Mouse (Mus musculus) liver, adult 2 months (tissue): ENCODE measurements around the gene Sirpa. TPM values are rescaled to one million over a fixed set of nuclear protein-coding genes. Genes with fewer than 3 reads are reported as not detected.

ENCODE experiments used
- DNase-seq: peaks from one replicate; pipeline ENCODE4 v3.0.0-alpha.2; 2011; ENCODE audit warnings: low read depth, low spot score; ENCODE audit errors: extremely low read depth
- H3K27ac ChIP-seq: fragments of 200-500 bp; replicated peaks from 2 replicates; pipeline ENCODE4 v1.5.1; 2012; ENCODE audit warnings: low read depth, mild to moderate bottlenecking, control low read depth, inconsistent platforms, low read length; ENCODE audit not compliant: insufficient read depth
- H3K27me3 ChIP-seq: fragments of 200-500 bp; 2 replicates; pipeline ENCODE4 v1.6.1; 2012; ENCODE audit warnings: mild to moderate bottlenecking, moderate library complexity, low read length, inconsistent platforms; ENCODE audit not compliant: control insufficient read depth, insufficient read depth
- H3K36me3 ChIP-seq: fragments of 200-500 bp; 2 replicates; pipeline ENCODE4 v1.6.1; 2012; ENCODE audit warnings: low read length, inconsistent platforms; ENCODE audit not compliant: control insufficient read depth, insufficient read depth
- H3K4me1 ChIP-seq: fragments of 200-500 bp; 2 replicates; pipeline ENCODE4 v1.6.1; 2011; ENCODE audit warnings: low read length; ENCODE audit not compliant: control insufficient read depth, insufficient read depth
- H3K4me3 ChIP-seq: fragments of 200-500 bp; 2 replicates; pipeline ENCODE4 v1.5.1; 2011; ENCODE audit warnings: low read depth, mild to moderate bottlenecking, control low read depth, low read length, moderate library complexity; ENCODE audit not compliant: insufficient read depth
- H3K79me2 ChIP-seq: fragments of 200-500 bp; 2 replicates; pipeline ENCODE4 v1.6.1; 2012; ENCODE audit warnings: inconsistent platforms, mild to moderate bottlenecking, low read length, moderate library complexity; ENCODE audit not compliant: control insufficient read depth, insufficient read depth
- H3K9ac ChIP-seq: fragments of 200-500 bp; 2 replicates; pipeline ENCODE4 v1.6.1; 2012; ENCODE audit warnings: low read depth, mild to moderate bottlenecking, control low read depth, inconsistent platforms, low read length
- CTCF ChIP-seq: fragments of 200-500 bp; IDR thresholded peaks from 2 replicates; pipeline ENCODE4 v1.5.1; 2011; ENCODE audit warnings: low read depth, low read length, control low read depth
- POLR2A ChIP-seq: fragments of 200-500 bp; IDR thresholded peaks from 2 replicates; pipeline ENCODE4 v1.6.1; 2011; ENCODE audit warnings: low read length, control low read depth; ENCODE audit not compliant: insufficient read depth; ENCODE audit errors: extremely low read depth
- WGBS: fragments of 180-500 bp; shearing (Covaris S2); methylation state at CpG from one replicate; pipeline ENCODE4 v1.1.7; 2018; 5-methylcytosine and 5-hydroxymethylcytosine counted together
- polyA plus RNA-seq: library from polyadenylated mRNA; depleted of rRNA; stranded (reverse); fragments of >200 nt; gene quantifications from 2 replicates; pipeline ENCODE4 v1.2.3, GENCODE M21; 2012
- total RNA-seq: library from RNA; depleted of rRNA; stranded (reverse); fragments of >200 nt; gene quantifications from 2 replicates; pipeline ENCODE4 v1.2.3, GENCODE M21; 2014

Gene Sirpa
- total and polyA plus RNA-seq, 2 experiments: 12.4 to 13.1 TPM

DNA sequence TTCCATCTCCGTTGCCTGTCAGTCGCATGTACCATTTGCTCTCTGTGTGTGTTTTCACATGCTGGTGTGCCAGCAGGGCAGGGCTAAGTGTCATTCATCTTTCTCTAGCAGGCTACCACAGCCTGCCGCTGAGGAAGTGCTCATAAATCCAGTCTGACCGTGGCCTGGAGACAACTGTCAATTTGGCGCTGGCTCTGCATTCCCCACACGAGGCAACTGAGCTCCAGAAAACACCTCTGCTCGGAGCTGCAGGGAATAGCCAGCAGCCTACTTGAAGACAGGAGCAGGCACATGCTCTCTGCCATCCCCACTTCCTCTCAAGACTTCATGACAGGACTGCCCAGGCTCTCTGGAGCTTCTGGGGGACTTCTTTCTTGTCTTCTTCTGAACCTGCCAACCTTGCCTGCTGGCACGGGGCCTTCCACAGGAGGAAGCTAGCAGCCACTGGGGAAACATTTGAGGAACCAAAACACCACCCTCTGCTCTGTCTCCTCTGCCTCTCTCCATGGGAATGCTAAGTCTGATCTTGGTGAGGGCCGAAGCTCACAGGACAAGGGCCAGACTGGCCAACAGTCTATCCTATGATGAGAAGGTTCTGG lies 43.0 kb upstream of the Sirpa start:
- no peak for DNase-seq
- 81% methylated on average over 9 of the region's 9 CpGs for WGBS
- no peak overlapping the region for H3K27ac ChIP-seq
- no peak overlapping the region for H3K9ac ChIP-seq
- no peaks in the 10 kb centered on the region for H3K27me3 ChIP-seq
- H3K4me3 ChIP-seq: no peak overlapping the region
- no peaks in the 10 kb centered on the region for H3K79me2 ChIP-seq
- no peaks in the 10 kb centered on the region for H3K36me3 ChIP-seq
- TF ChIP-seq CTCF (no peak), POLR2A (no peak)
- no peaks in the 10 kb centered on the region; the same call in 1 of the 2 replicates for H3K4me1 ChIP-seq

DNA sequence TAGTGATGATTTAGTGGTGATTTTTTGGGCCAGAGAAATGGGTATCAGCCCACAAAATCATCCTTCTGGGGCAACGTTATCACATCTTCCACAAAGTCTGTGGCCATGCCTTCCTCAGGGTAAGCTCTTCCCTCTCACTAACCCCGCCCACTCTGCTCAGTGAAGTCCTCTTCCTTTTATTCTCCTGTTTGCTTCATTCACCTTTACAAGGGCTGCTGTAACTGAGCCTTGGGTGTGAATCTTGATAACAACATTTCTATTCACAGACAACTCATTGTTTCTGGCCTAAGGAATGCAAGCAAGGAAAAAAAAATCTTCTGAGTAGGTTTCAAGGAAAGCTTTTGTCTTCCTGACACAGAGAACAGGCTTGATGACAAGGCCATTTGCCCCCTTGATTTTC lies 41.9 kb upstream of the Sirpa start:
- Histone ChIP-seq H3K36me3 (no peaks in the 10 kb centered on the region), H3K79me2 (no peaks in the 10 kb centered on the region), H3K4me1 (no peaks in the 10 kb centered on the region), H3K27ac (no peak overlapping the region), H3K4me3 (no peak overlapping the region), H3K9ac (no peak overlapping the region), H3K27me3 (no peaks in the 10 kb centered on the region)
- WGBS: 75% methylated on average over 2 of the region's 2 CpGs
- TF ChIP-seq CTCF: no peak
- TF ChIP-seq POLR2A: no peak
- no peak for DNase-seq

GRCm38 (mm10) chr2:129556081-129556480 lies 36.6 kb upstream of the Sirpa start:
- Histone ChIP-seq H3K9ac (no peak overlapping the region), H3K79me2 (no peaks in the 10 kb centered on the region), H3K4me1 (no peaks in the 10 kb centered on the region), H3K4me3 (no peak overlapping the region), H3K27me3 (no peaks in the 10 kb centered on the region), H3K27ac (no peak overlapping the region), H3K36me3 (no peaks in the 10 kb centered on the region)
- no peak for DNase-seq
- 87% methylated on average over 6 of the region's 6 CpGs for WGBS
- TF ChIP-seq CTCF (no peak), POLR2A (no peak)

DNA sequence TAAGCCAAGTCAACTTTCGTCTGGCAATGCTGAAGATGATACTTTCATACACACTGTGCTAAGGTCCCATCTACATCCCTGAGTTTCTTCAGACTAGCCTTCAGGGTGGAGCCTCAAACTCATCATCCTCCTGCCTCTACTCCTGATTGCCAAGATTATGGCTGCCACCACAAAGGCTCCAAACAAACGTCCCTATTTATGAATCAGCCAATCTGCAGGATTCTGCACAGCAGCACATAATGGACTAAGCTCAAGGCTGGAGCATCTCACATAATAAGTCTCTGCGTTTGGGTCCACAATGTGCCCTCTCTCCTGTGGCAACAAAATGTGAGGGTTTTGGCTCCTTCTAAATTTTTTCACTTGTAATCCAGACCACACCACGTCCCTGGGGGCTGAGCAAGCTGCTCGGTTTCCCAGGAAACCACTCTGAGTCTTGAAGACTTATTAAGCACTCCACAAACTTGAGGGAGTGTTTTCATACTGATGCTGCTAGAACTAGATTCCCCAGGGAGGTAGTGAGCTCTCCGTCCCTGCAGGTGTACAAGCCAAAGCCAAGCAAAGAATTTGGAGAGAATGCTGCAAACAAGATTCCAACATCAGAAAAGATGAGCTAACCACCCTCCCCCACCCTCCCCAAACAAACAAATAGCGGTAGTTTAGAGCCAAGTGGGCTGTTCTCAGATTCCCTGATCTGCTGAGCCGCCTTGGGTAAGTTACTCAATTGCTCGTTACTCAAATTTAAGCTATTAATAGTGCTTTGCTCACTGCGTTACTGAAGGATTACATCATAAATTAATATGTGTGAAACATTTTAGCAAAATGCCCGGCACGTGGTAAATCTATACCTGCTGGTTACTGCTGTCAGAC lies 34.4 kb upstream of the Sirpa start:
- TF ChIP-seq POLR2A: no peak
- TF ChIP-seq CTCF: no peak
- Histone ChIP-seq H3K4me3 (no peak overlapping the region), H3K27me3 (no peaks in the 10 kb centered on the region), H3K36me3 (no peaks in the 10 kb centered on the region), H3K9ac (no peak overlapping the region), H3K79me2 (no peaks in the 10 kb centered on the region), H3K27ac (no peak overlapping the region), H3K4me1 (no peaks in the 10 kb centered on the region)
- 41% methylated on average over 12 of the region's 12 CpGs for WGBS
- DNase-seq: no peak

DNA sequence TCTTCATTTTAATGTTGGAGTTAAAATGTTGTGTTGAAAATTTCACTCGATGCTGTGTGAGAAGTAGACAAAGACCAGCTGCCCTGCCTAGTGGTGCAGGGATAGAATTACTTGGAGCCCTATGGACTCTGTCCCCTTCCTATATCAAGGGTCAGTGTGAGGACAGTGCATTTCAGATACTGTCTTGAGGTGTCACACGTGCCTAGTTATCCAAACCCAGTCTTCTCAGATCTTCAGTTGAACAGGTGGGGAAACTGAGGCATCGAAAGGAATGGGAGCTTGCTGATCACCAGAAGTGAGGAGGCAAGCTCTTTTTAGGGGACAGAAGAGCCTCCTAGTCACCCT lies 33.8 kb upstream of the Sirpa start:
- no peaks in the 10 kb centered on the region for H3K36me3 ChIP-seq
- H3K9ac ChIP-seq: no peak overlapping the region
- TF ChIP-seq POLR2A (no peak), CTCF (no peak)
- DNase-seq: no peak
- H3K4me3 ChIP-seq: no peak overlapping the region
- H3K79me2 ChIP-seq: no peaks in the 10 kb centered on the region
- no peak overlapping the region for H3K27ac ChIP-seq
- 62% methylated on average over 3 of the region's 3 CpGs for WGBS
- H3K27me3 ChIP-seq: no peaks in the 10 kb centered on the region
- H3K4me1 ChIP-seq: no peaks in the 10 kb centered on the region

GRCm38 (mm10) chr2:129561796-129562195 lies 30.8 kb upstream of the Sirpa start:
- no peaks in the 10 kb centered on the region for H3K79me2 ChIP-seq
- H3K36me3 ChIP-seq: no peaks in the 10 kb centered on the region
- TF ChIP-seq POLR2A (no peak), CTCF (no peak)
- no peak overlapping the region for H3K9ac ChIP-seq
- H3K27ac ChIP-seq: no peak overlapping the region
- no peaks in the 10 kb centered on the region for H3K4me1 ChIP-seq
- WGBS: 73% methylated on average over 3 of the region's 3 CpGs
- no peaks in the 10 kb centered on the region for H3K27me3 ChIP-seq
- no peak for DNase-seq
- H3K4me3 ChIP-seq: no peak overlapping the region
